Mouse (Mus musculus): ENCODE results near the gene Opcml. TPM values are rescaled to one million over a fixed set of nuclear protein-coding genes. Genes with fewer than 3 reads are reported as not detected.

Opcml gene
- polyA plus RNA-seq, 2 experiments = 3.7 to 5.5 TPM

GRCm38 (mm10) chr9:28548189-28548588, 757.6 kb downstream of the Opcml start:
- H3K27me3 ChIP-seq (ENCODE audit: control insufficient read depth, insufficient read depth, low read length) = no peaks in the 10 kb centered on the region
- TF ChIP-seq POLR2A (IDR thresholded peaks at IDR 0.05; ENCODE audit: borderline replicate concordance, extremely low read depth, insufficient read depth, insufficient read length) = no peak
- no peak overlapping the region for H3K4me3 ChIP-seq (replicated peaks; ENCODE audit: low read length)
- ATAC-seq (ENCODE audit: low FRiP score, low read depth) = no peak
- H3K4me1 ChIP-seq (ENCODE audit: control insufficient read depth, insufficient read depth, low read length) = no peaks in the 10 kb centered on the region
- H3K9me3 ChIP-seq (ENCODE audit: control insufficient read depth, low read length) = no peaks in the 10 kb centered on the region
- H3K27ac ChIP-seq (replicated peaks; ENCODE audit: low read depth, low read length) = no peak overlapping the region
- WGBS = 78% methylated on average over 9 of the region's 9 CpGs
- no peaks in the 10 kb centered on the region for H3K36me3 ChIP-seq (ENCODE audit: control insufficient read depth, insufficient read depth, low read length)
- DNase-seq (ENCODE audit: low spot score) = no peak
- H3K4me2 ChIP-seq (replicated peaks; ENCODE audit: low read depth, low read length, severe bottlenecking) = no peak overlapping the region
- no peak overlapping the region for H3K9ac ChIP-seq (ENCODE audit: low read depth, low read length, severe bottlenecking)

- no peaks in the 10 kb centered on the region for H3K9me3 ChIP-seq (ENCODE audit: control insufficient read depth, low read length)
- ATAC-seq (ENCODE audit: low FRiP score, low read depth) = no peak
- H3K9ac ChIP-seq (ENCODE audit: low read depth, low read length, severe bottlenecking) = no peak overlapping the region
- no peaks in the 10 kb centered on the region for H3K4me1 ChIP-seq (ENCODE audit: control insufficient read depth, insufficient read depth, low read length)
- no peaks in the 10 kb centered on the region for H3K36me3 ChIP-seq (ENCODE audit: control insufficient read depth, insufficient read depth, low read length)
- no peak overlapping the region for H3K4me2 ChIP-seq (replicated peaks; ENCODE audit: low read depth, low read length, severe bottlenecking)
- WGBS = 86% methylated on average over 1 of the region's 1 CpGs
- TF ChIP-seq POLR2A (IDR thresholded peaks at IDR 0.05; ENCODE audit: borderline replicate concordance, extremely low read depth, insufficient read depth, insufficient read length) = no peak
- H3K27ac ChIP-seq (replicated peaks; ENCODE audit: low read depth, low read length) = no peak overlapping the region
- no peak for DNase-seq (ENCODE audit: low spot score)
- H3K4me3 ChIP-seq (replicated peaks; ENCODE audit: low read length) = no peak overlapping the region
- no peaks in the 10 kb centered on the region for H3K27me3 ChIP-seq (ENCODE audit: control insufficient read depth, insufficient read depth, low read length)
Observed at GRCm38 (mm10) chr9:28552387-28553182, 762.0 kb downstream of the Opcml start.

GRCm38 (mm10) chr9:28558628-28559027, 768.1 kb downstream of the Opcml start:
- Histone ChIP-seq H3K4me3 (replicated peaks; ENCODE audit: low read length) (no peak overlapping the region), H3K4me2 (replicated peaks; ENCODE audit: low read depth, low read length, severe bottlenecking) (no peak overlapping the region), H3K27me3 (ENCODE audit: control insufficient read depth, insufficient read depth, low read length) (no peaks in the 10 kb centered on the region), H3K27ac (replicated peaks; ENCODE audit: low read depth, low read length) (no peak overlapping the region), H3K9me3 (ENCODE audit: control insufficient read depth, low read length) (no peaks in the 10 kb centered on the region), H3K9ac (ENCODE audit: low read depth, low read length, severe bottlenecking) (no peak overlapping the region), H3K4me1 (ENCODE audit: control insufficient read depth, insufficient read depth, low read length) (no peaks in the 10 kb centered on the region), H3K36me3 (ENCODE audit: control insufficient read depth, insufficient read depth, low read length) (no peaks in the 10 kb centered on the region)
- WGBS = 86% methylated on average over 2 of the region's 2 CpGs
- no peak for TF ChIP-seq POLR2A (IDR thresholded peaks at IDR 0.05; ENCODE audit: borderline replicate concordance, extremely low read depth, insufficient read depth, insufficient read length)
- ATAC-seq (ENCODE audit: low FRiP score, low read depth) (no peak), DNase-seq (ENCODE audit: low spot score) (no peak)

GRCm38 (mm10) chr9:28561761-28562160, 771.2 kb downstream of the Opcml start:
- Histone ChIP-seq H3K9ac (ENCODE audit: low read depth, low read length, severe bottlenecking) (no peak overlapping the region), H3K9me3 (ENCODE audit: control insufficient read depth, low read length) (no peaks in the 10 kb centered on the region), H3K27me3 (ENCODE audit: control insufficient read depth, insufficient read depth, low read length) (no peaks in the 10 kb centered on the region), H3K4me1 (ENCODE audit: control insufficient read depth, insufficient read depth, low read length) (no peaks in the 10 kb centered on the region), H3K4me2 (replicated peaks; ENCODE audit: low read depth, low read length, severe bottlenecking) (no peak overlapping the region), H3K4me3 (replicated peaks; ENCODE audit: low read length) (no peak overlapping the region), H3K36me3 (ENCODE audit: control insufficient read depth, insufficient read depth, low read length) (no peaks in the 10 kb centered on the region), H3K27ac (replicated peaks; ENCODE audit: low read depth, low read length) (no peak overlapping the region)
- 52% methylated on average over 6 of the region's 6 CpGs for WGBS
- no peak for DNase-seq (ENCODE audit: low spot score)
- TF ChIP-seq POLR2A (IDR thresholded peaks at IDR 0.05; ENCODE audit: borderline replicate concordance, extremely low read depth, insufficient read depth, insufficient read length) = no peak
- ATAC-seq (ENCODE audit: low FRiP score, low read depth) = no peak

- ATAC-seq (ENCODE audit: low FRiP score, low read depth) = no peak
- Histone ChIP-seq H3K9me3 (ENCODE audit: control insufficient read depth, low read length) (no peaks in the 10 kb centered on the region), H3K4me2 (replicated peaks; ENCODE audit: low read depth, low read length, severe bottlenecking) (no peak overlapping the region), H3K27ac (replicated peaks; ENCODE audit: low read depth, low read length) (no peak overlapping the region), H3K4me3 (replicated peaks; ENCODE audit: low read length) (no peak overlapping the region), H3K36me3 (ENCODE audit: control insufficient read depth, insufficient read depth, low read length) (no peaks in the 10 kb centered on the region), H3K27me3 (ENCODE audit: control insufficient read depth, insufficient read depth, low read length) (no peaks in the 10 kb centered on the region), H3K9ac (ENCODE audit: low read depth, low read length, severe bottlenecking) (no peak overlapping the region), H3K4me1 (ENCODE audit: control insufficient read depth, insufficient read depth, low read length) (no peaks in the 10 kb centered on the region)
- TF ChIP-seq POLR2A (IDR thresholded peaks at IDR 0.05; ENCODE audit: borderline replicate concordance, extremely low read depth, insufficient read depth, insufficient read length) = no peak
- DNase-seq (ENCODE audit: low spot score) = no peak
- WGBS = 30% methylated on average over 14 of the region's 14 CpGs
Observed at GRCm38 (mm10) chr9:28563066-28563683, 772.6 kb downstream of the Opcml start.

Data from limb, embryonic 14.5 days (tissue).